Mouse (Mus musculus) kidney, embryonic 14.5 days (tissue): ENCODE results near the gene Olfr916. TPM values are rescaled to one million over a fixed set of nuclear protein-coding genes. Genes with fewer than 3 reads are reported as not detected.

Experiments used
- ATAC-seq: fragments of 200-750 bp; cut with Nextera tagmentation; 2 replicates; pipeline ENCODE4 v1.8.0; 2017; ENCODE audit warnings: moderate number of reproducible peaks, mild to moderate bottlenecking, moderate TSS enrichment, moderate library complexity; ENCODE audit not compliant: low FRiP score, low TSS enrichment
- H3K27ac ChIP-seq: fragments of 300-500 bp; sonication (generic); 2 replicates; pipeline ENCODE4 v1.5.1; 2014; ENCODE audit warnings: low read depth, mild to moderate bottlenecking, low read length, moderate library complexity, mixed read lengths
- H3K27me3 ChIP-seq: fragments of 300-500 bp; sonication (generic); 2 replicates; pipeline ENCODE4 v1.6.1; 2014; ENCODE audit warnings: mild to moderate bottlenecking, low read length; ENCODE audit not compliant: control insufficient read depth, insufficient read depth
- H3K36me3 ChIP-seq: fragments of 300-500 bp; sonication (generic); 2 replicates; pipeline ENCODE4 v1.6.1; 2014; ENCODE audit warnings: low read length, mixed read lengths; ENCODE audit not compliant: control insufficient read depth, insufficient read depth
- H3K4me1 ChIP-seq: fragments of 300-500 bp; sonication (generic); 2 replicates; pipeline ENCODE4 v1.6.1; 2014; ENCODE audit warnings: low read length, mixed read lengths; ENCODE audit not compliant: control insufficient read depth, insufficient read depth
- H3K4me2 ChIP-seq: fragments of 300-500 bp; sonication (generic); replicated peaks from 2 replicates; pipeline ENCODE4 v1.6.1; 2014; ENCODE audit warnings: low read depth, mild to moderate bottlenecking, low read length
- H3K4me3 ChIP-seq: fragments of 300-500 bp; sonication (generic); 2 replicates; pipeline ENCODE4 v1.5.1; 2014; ENCODE audit warnings: mild to moderate bottlenecking, low read length
- H3K9ac ChIP-seq: fragments of 300-500 bp; sonication (generic); 2 replicates; pipeline ENCODE4 v1.6.1; 2014; ENCODE audit warnings: low read depth, mild to moderate bottlenecking, low read length, moderate library complexity
- H3K9me3 ChIP-seq: fragments of 300-500 bp; sonication (generic); 2 replicates; pipeline ENCODE4 v1.6.1; 2016; ENCODE audit warnings: low read length; ENCODE audit not compliant: control insufficient read depth
- WGBS: fragments of 180-500 bp; shearing (Covaris S2); extraction: QIAGEN DNeasy Blood & Tissue Kit; methylation state at CpG from one replicate; pipeline ENCODE4 v1.1.7; 2014; 5-methylcytosine and 5-hydroxymethylcytosine counted together
- polyA plus RNA-seq: library from polyadenylated mRNA; unstranded; fragments of >200 nt; fragmentation: Nextera tagmentation; extraction: Ambion mirVana; gene quantifications from 2 replicates; pipeline ENCODE4 v1.2.1, GENCODE M21; 2014

Olfr916 gene
- not detected in 2 replicates for polyA plus RNA-seq

DNA sequence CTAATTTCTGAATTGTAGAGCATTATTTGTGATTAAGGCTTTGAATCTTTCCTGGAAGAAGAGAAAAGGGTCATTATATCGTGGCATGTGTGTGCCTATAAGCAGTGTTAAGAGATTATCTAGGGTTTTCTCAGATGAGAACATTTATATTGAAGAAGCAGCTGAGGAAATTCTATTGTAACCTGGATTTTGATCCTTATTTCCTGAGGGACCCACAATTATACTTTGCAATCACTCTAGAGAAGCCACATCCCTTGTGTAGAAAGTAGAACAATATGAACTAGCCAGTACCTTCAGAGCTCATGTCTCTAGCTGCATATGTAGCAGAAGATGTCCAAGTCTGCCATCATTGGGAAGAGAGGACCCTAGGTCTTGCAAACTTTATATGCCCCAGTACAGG is at the start of gene Olfr916:
TSS of gene Olfr916 (minus strand) at position 101 of the 400 bp plus-strand sequence.
- H3K4me3 ChIP-seq = no peak within 1 kb of the TSS
- no peak for ATAC-seq
- H3K4me1 ChIP-seq = no peaks in the 10 kb centered on the region
- no peaks in the 10 kb centered on the region for H3K27me3 ChIP-seq
- no peak within 1 kb of the TSS for H3K9ac ChIP-seq
- WGBS = 71% methylated on average over 1 of the region's 1 CpGs
- H3K27ac ChIP-seq = no peak within 1 kb of the TSS
- H3K9me3 ChIP-seq = no peaks in the 10 kb centered on the region
- H3K4me2 ChIP-seq = no peak within 1 kb of the TSS
- no peaks in the 10 kb centered on the region for H3K36me3 ChIP-seq

- no peak within 1 kb of the TSS for H3K4me3 ChIP-seq
- H3K27ac ChIP-seq = no peak within 1 kb of the TSS
- no peak within 1 kb of the TSS for H3K4me2 ChIP-seq
- H3K9ac ChIP-seq = no peak within 1 kb of the TSS
- H3K36me3 ChIP-seq = no peaks in the 10 kb centered on the region
- ATAC-seq = no peak
- H3K9me3 ChIP-seq = no peaks in the 10 kb centered on the region
- H3K4me1 ChIP-seq = no peaks in the 10 kb centered on the region
- H3K27me3 ChIP-seq = no peaks in the 10 kb centered on the region
- 83% methylated on average over 2 of the region's 2 CpGs for WGBS
Measured at GRCm38 (mm10) chr9:38674501-38674900, 14.8 kb upstream of the Olfr916 start, which contains the start of gene Olfr918. Gene Olfr918, minus strand, starts transcription at chr9:38674601.

DNA sequence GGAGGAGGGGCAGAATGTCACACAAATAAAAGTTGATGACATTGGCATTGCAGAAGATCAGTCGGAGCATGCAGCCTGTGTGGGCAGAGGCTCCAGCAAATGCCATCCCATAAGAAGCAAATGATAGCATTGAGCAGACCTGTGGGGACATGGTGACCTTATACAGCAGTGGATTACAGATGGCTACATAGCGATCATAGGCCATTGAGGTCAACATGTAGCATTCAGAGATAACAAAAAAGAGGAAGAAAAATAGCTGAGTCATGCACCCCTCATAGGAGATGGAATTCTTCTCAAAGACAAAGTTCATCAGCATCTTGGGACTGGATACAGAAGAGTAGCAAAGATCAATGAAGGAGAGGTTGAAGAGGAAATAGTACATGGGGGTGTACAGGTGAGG is 13.2 kb upstream of the Olfr916 start:
- Histone ChIP-seq H3K27ac (no peak overlapping the region), H3K4me3 (no peak overlapping the region), H3K4me1 (no peaks in the 10 kb centered on the region), H3K9me3 (no peaks in the 10 kb centered on the region), H3K27me3 (no peaks in the 10 kb centered on the region), H3K9ac (no peak overlapping the region), H3K4me2 (no peak overlapping the region), H3K36me3 (no peaks in the 10 kb centered on the region)
- 86% methylated on average over 2 of the region's 2 CpGs for WGBS
- ATAC-seq = no peak

DNA sequence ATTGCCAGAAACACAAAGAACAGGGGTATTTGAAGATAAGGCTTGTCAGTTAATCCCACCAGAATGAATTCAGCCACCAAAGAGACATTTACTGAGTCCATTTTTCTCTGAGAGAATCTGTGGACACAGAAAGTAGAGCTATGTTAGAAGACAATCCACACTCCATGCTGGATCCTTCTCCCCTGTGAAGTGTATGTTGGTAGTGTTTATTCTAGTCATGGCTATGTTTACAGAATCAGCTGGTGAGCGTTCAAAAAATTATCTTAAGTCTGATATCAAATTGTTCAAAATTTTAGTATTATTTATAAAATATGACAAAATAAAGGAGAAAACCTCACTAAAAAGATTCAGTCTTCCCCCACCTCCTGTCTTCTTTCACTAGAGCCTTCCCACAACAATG is 6.1 kb upstream of the Olfr916 start, which contains the start of gene Olfr917:
TSS of gene Olfr917 (minus strand) at position 101 of the 400 bp plus-strand sequence.
- no peak within 1 kb of the TSS for H3K9ac ChIP-seq
- no peak within 1 kb of the TSS for H3K4me2 ChIP-seq
- ATAC-seq = no peak
- no peaks in the 10 kb centered on the region for H3K4me1 ChIP-seq
- H3K9me3 ChIP-seq = no peaks in the 10 kb centered on the region
- H3K36me3 ChIP-seq = no peaks in the 10 kb centered on the region
- no peak within 1 kb of the TSS for H3K4me3 ChIP-seq
- no peak within 1 kb of the TSS for H3K27ac ChIP-seq
- 88% methylated on average over 1 of the region's 1 CpGs for WGBS
- no peaks in the 10 kb centered on the region for H3K27me3 ChIP-seq

GRCm38 (mm10) chr9:38632406-38632805 is 27.3 kb downstream of the Olfr916 start:
- Histone ChIP-seq H3K9me3 (no peaks in the 10 kb centered on the region), H3K4me2 (no peak overlapping the region), H3K27me3 (no peaks in the 10 kb centered on the region), H3K9ac (no peak overlapping the region), H3K4me1 (no peaks in the 10 kb centered on the region), H3K27ac (no peak overlapping the region), H3K4me3 (no peak overlapping the region), H3K36me3 (no peaks in the 10 kb centered on the region)
- ATAC-seq = no peak
- 87% methylated on average over 4 of the region's 4 CpGs for WGBS

Other genes starting within 250 kb of the Olfr916 start
- not detected in 2 replicates for gene Olfr901, start 230.4 kb downstream of the Olfr916 start, polyA plus RNA-seq
- gene Olfr902, start 212.2 kb downstream of the Olfr916 start, polyA plus RNA-seq = not detected in 2 replicates
- not detected in 2 replicates for gene Olfr904, start 196.7 kb downstream of the Olfr916 start, polyA plus RNA-seq
- gene Olfr905, start 188.8 kb downstream of the Olfr916 start, polyA plus RNA-seq = not detected in 2 replicates
- gene Olfr906, start 172.8 kb downstream of the Olfr916 start, polyA plus RNA-seq = not detected in 2 replicates
- gene Olfr907, start 164.1 kb downstream of the Olfr916 start, polyA plus RNA-seq = not detected in 2 replicates
- gene Olfr911-ps1, start 138.3 kb downstream of the Olfr916 start, polyA plus RNA-seq = not detected in 2 replicates
- gene Olfr910, start 122.0 kb downstream of the Olfr916 start, polyA plus RNA-seq = not detected in 2 replicates
- not detected in 2 replicates for gene Olfr912, start 79.7 kb downstream of the Olfr916 start, polyA plus RNA-seq
- gene Olfr913, start 67.1 kb downstream of the Olfr916 start, polyA plus RNA-seq = not detected in 2 replicates
- not detected in 2 replicates for gene Olfr914, start 54.8 kb downstream of the Olfr916 start, polyA plus RNA-seq
- not detected in 2 replicates for gene Olfr917, start 6.0 kb upstream of the Olfr916 start, polyA plus RNA-seq
- not detected in 2 replicates for gene Olfr918, start 14.7 kb upstream of the Olfr916 start, polyA plus RNA-seq
- gene Olfr919, start 43.8 kb upstream of the Olfr916 start, polyA plus RNA-seq = not detected in 2 replicates
- gene Vwa5a, start 58.4 kb upstream of the Olfr916 start, polyA plus RNA-seq = 11.5 and 19.9 TPM in 2 replicates
- 0.05 TPM in 1 of 2 replicates, not detected in the other for gene Olfr920, start 92.4 kb upstream of the Olfr916 start, polyA plus RNA-seq
- gene Olfr921, start 113.2 kb upstream of the Olfr916 start, polyA plus RNA-seq = not detected in 2 replicates
- not detected in 2 replicates for gene Olfr922, start 154.7 kb upstream of the Olfr916 start, polyA plus RNA-seq
- not detected in 2 replicates for gene Olfr923, start 166.7 kb upstream of the Olfr916 start, polyA plus RNA-seq
- gene Olfr924, start 184.6 kb upstream of the Olfr916 start, polyA plus RNA-seq = not detected in 2 replicates
- not detected in 2 replicates for gene Olfr26, start 195.2 kb upstream of the Olfr916 start, polyA plus RNA-seq
- not detected in 2 replicates for gene Olfr926, start 217.3 kb upstream of the Olfr916 start, polyA plus RNA-seq